Mouse (Mus musculus) neutrophil, adult 5-6 weeks (primary cell): ENCODE data around the gene Gm6583. TPM values are rescaled to one million over a fixed set of nuclear protein-coding genes. Genes with fewer than 3 reads are reported as not detected.

ENCODE experiments used
- ATAC-seq: fragments of 151-379, 151-347 bp; 2 replicates; pipeline ENCODE4 v1.8.0; 2017; ENCODE audit warnings: mild to moderate bottlenecking, moderate TSS enrichment; ENCODE audit not compliant: insufficient number of reproducible peaks, poor library complexity, low FRiP score, severe bottlenecking; ENCODE audit errors: extremely low read depth
- total RNA-seq: library from RNA; stranded (forward); fragments of 200-1000 nt; gene quantifications from 2 replicates; pipeline ENCODE4 v1.2.3, GENCODE M21; 2017

Gm6583 gene
- total RNA-seq, 1 experiment from 2014 or later, result not detected

- no peak for ATAC-seq
Measured at GRCm38 (mm10) chr5:112370236-112370813, 14.5 kb upstream of the Gm6583 start.

- ATAC-seq, result no peak
Measured at GRCm38 (mm10) chr5:112369326-112369725, 13.5 kb upstream of the Gm6583 start.

- no peak for ATAC-seq
Measured at GRCm38 (mm10) chr5:112368666-112369065, 12.8 kb upstream of the Gm6583 start.

GRCm38 (mm10) chr5:112367929-112368328 lies 12.1 kb upstream of the Gm6583 start:
- ATAC-seq, result no peak

GRCm38 (mm10) chr5:112367338-112367737 lies 11.5 kb upstream of the Gm6583 start:
- no peak for ATAC-seq

GRCm38 (mm10) chr5:112366879-112367278 lies 11.0 kb upstream of the Gm6583 start:
- ATAC-seq, result no peak

GRCm38 (mm10) chr5:112364184-112364797 lies 8.5 kb upstream of the Gm6583 start:
- no peak for ATAC-seq

- no peak for ATAC-seq
Measured at GRCm38 (mm10) chr5:112360077-112360476, 4.2 kb upstream of the Gm6583 start.

- no peak for ATAC-seq
Measured at GRCm38 (mm10) chr5:112359520-112359919, 3.7 kb upstream of the Gm6583 start.

GRCm38 (mm10) chr5:112356322-112356721 lies 489 bp upstream of the Gm6583 start:
- ATAC-seq, result no peak

- ATAC-seq, result no peak
Measured at GRCm38 (mm10) chr5:112355493-112355892, 340 bp downstream of the Gm6583 start.

GRCm38 (mm10) chr5:112349169-112349568 lies 6.7 kb downstream of the Gm6583 start:
- ATAC-seq, result no peak

- no peak for ATAC-seq
Measured at GRCm38 (mm10) chr5:112346211-112346965, 9.4 kb downstream of the Gm6583 start.

GRCm38 (mm10) chr5:112344092-112344960 lies 11.5 kb downstream of the Gm6583 start:
- ATAC-seq, result no peak

- ATAC-seq, result peak; percentile 40
Measured at GRCm38 (mm10) chr5:112343205-112343595, 12.6 kb downstream of the Gm6583 start.

GRCm38 (mm10) chr5:112342463-112343204 lies 13.2 kb downstream of the Gm6583 start, which contains the start of the genes Srrd and Hps4:
Gene Srrd, minus strand, starts transcription at chr5:112343040.
Gene Hps4, plus strand, starts transcription at chr5:112343083.
- peak; percentile 58 for ATAC-seq

- no peak for ATAC-seq
Measured at GRCm38 (mm10) chr5:112339215-112339614, 16.6 kb downstream of the Gm6583 start.

- no peak for ATAC-seq
Measured at GRCm38 (mm10) chr5:112337004-112337403, 18.8 kb downstream of the Gm6583 start.
